In the genomic region with DNA sequence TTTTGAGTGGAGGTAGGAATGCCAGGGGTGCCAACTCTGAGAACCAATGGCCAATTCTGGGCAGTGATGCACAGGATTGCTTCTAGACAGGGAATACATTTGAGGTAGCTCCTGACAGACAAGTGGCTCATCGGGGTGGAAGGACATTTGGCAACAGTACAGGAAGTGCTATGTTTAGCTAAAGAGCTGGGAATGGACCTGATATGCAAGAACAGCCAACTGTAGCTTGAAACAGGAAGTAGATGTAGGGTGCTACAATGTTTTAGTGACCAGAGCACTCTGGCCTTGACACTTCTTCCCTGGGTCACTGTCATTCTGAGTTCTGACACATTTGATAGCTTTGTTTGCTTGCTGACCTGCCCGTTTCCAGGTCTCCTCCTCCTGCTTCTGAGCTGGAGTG, we compare ENCODE assay signal across 13 mouse cellular contexts. TPM values are rescaled to one million over a fixed set of nuclear protein-coding genes. Genes with fewer than 3 reads are reported as not detected.
DNase-seq lines count a peak whose midpoint lies in the region; ATAC-seq and TF ChIP-seq lines count a peak whose summit lies in the region.
"Had no signal": no experiment of that assay in that cellular context is flagged by ENCODE, and none has a peak within 500 bp of the region (broad histone marks: within the 10 kb centered on the region; RNA-seq: fewer than 3 reads in every experiment).

No protein-coding gene starts in this region.

- no peak overlapping the region for H3K4me3 ChIP-seq in kidney, embryonic 16.5 days (ENCODE audit: low read length)
- H3K4me3 ChIP-seq in bone marrow, adult 2 months (replicated peaks; ENCODE audit: control insufficient read depth, low read depth, low read length), result no peak overlapping the region
- H3K4me3 ChIP-seq in heart, embryonic 16.5 days (ENCODE audit: low read length), result no peak overlapping the region
- H3K4me3 ChIP-seq: intestine, embryonic 15.5 days; limb, embryonic 10.5 days had no signal

- H3K4me1 ChIP-seq in kidney, embryonic 16.5 days (ENCODE audit: insufficient read depth, low read length), result peaks cover 5% of the 10 kb centered on the region
- peaks cover 8% of the 10 kb centered on the region for H3K4me1 ChIP-seq in bone marrow, adult 2 months (ENCODE audit: control insufficient read depth, insufficient read depth, low read length)
- peaks cover 15% of the 10 kb centered on the region for H3K4me1 ChIP-seq in heart, embryonic 16.5 days (ENCODE audit: control insufficient read depth, insufficient read depth, low read length)

- no peak for TF ChIP-seq CTCF in bone marrow, adult 2 months (IDR thresholded peaks at IDR 0.05; ENCODE audit: control insufficient read depth, insufficient read depth, low read length)

- no peak for TF ChIP-seq POLR2A in bone marrow, adult 2 months (IDR thresholded peaks at IDR 0.05; ENCODE audit: borderline replicate concordance, control insufficient read depth, low read depth, low read length)

- WGBS in kidney, embryonic 16.5 days, result 34% methylated on average over 2 of the region's 2 CpGs
- WGBS in bone marrow, adult 2 months, result 12% methylated on average over 2 of the region's 2 CpGs
- WGBS in heart, embryonic 16.5 days, result 30% methylated on average over 2 of the region's 2 CpGs

- no peaks in the 10 kb centered on the region for H3K36me3 ChIP-seq in kidney, embryonic 16.5 days (ENCODE audit: insufficient read depth, low read length)
- H3K36me3 ChIP-seq in heart, embryonic 16.5 days (ENCODE audit: control insufficient read depth, insufficient read depth), result no peaks in the 10 kb centered on the region
- H3K36me3 ChIP-seq: intestine, embryonic 15.5 days; limb, embryonic 10.5 days had no signal

- H3K27ac ChIP-seq in kidney, embryonic 16.5 days (ENCODE audit: low read length), result peak overlapping the region; percentile 68; the same call in 1 of the 2 replicates
- peak overlapping the region; percentile 68; the same call in 1 of the 2 replicates for H3K27ac ChIP-seq in bone marrow, adult 2 months (ENCODE audit: control insufficient read depth, insufficient read depth, low read depth, low read length, poor library complexity)
- peak overlapping the region; percentile 47 for H3K27ac ChIP-seq in heart, embryonic 16.5 days (ENCODE audit: low read length)
- H3K27ac ChIP-seq: limb, embryonic 10.5 days had no signal

- no peak overlapping the region for H3K9ac ChIP-seq in kidney, embryonic 16.5 days (replicated peaks; ENCODE audit: low read length)
- no peak overlapping the region for H3K9ac ChIP-seq in heart, embryonic 16.5 days (ENCODE audit: low read length)
- H3K9ac ChIP-seq: intestine, embryonic 15.5 days had no signal

- no peak overlapping the region for H3K4me2 ChIP-seq in kidney, embryonic 16.5 days (replicated peaks; ENCODE audit: low read depth, low read length)
- H3K4me2 ChIP-seq in heart, embryonic 16.5 days (ENCODE audit: low read depth, low read length), result peak overlapping the region; percentile 16; the same call in 1 of the 2 replicates
- H3K4me2 ChIP-seq: intestine, embryonic 15.5 days had no signal

- no peak for DNase-seq in kidney, postnatal 10 days
- no peak for DNase-seq in thymus, postnatal 14 days
- DNase-seq in c-Kit-positive CD71-positive TER-119-positive erythroid progenitor cells, embryonic 14.5 days (ENCODE audit: low spot score), result no peak
- DNase-seq: adrenal gland, adult 8-10 months; cerebellum, postnatal 36 days; gastrocnemius, postnatal 10 days; retina, postnatal 1 day had no signal

- no peak for ATAC-seq in kidney, embryonic 16.5 days (ENCODE audit: low FRiP score, low TSS enrichment)
- 0 out of 2 replicates have a peak, but pooled peaks have one; percentile 28 for ATAC-seq in heart, embryonic 16.5 days (replicated peaks; ENCODE audit: extremely low read depth, insufficient read depth, low FRiP score)
- ATAC-seq in megakaryocyte, adult 5-6 weeks (ENCODE audit: poor library complexity, severe bottlenecking), result peak; percentile 71
- ATAC-seq: intestine, embryonic 15.5 days had no signal

- no peaks in the 10 kb centered on the region for H3K9me3 ChIP-seq in kidney, embryonic 16.5 days (ENCODE audit: low read length)
- no peaks in the 10 kb centered on the region for H3K9me3 ChIP-seq in heart, embryonic 16.5 days (replicated peaks; ENCODE audit: control insufficient read depth, low read length)
- H3K9me3 ChIP-seq: intestine, embryonic 15.5 days; limb, embryonic 10.5 days had no signal

- no peaks in the 10 kb centered on the region for H3K27me3 ChIP-seq in kidney, embryonic 16.5 days (ENCODE audit: insufficient read depth, low read length)
- no peaks in the 10 kb centered on the region for H3K27me3 ChIP-seq in heart, embryonic 16.5 days (ENCODE audit: control insufficient read depth, insufficient read depth, low read length)
- H3K27me3 ChIP-seq: intestine, embryonic 15.5 days had no signal

RNA-seq across cellular contexts. Expression of gene Cdk5r1, which starts 46.0 kb away (rescaled TPM):
- 0.57 and 0.85 TPM in 2 replicates for polyA plus RNA-seq in kidney, embryonic 16.5 days (2015; fragmentation: Nextera tagmentation; extraction: Ambion mirVana)
- 2.4 and 3.2 TPM in 2 replicates for polyA plus RNA-seq in bone marrow, adult 2 months (2011; ENCODE audit: insufficient read depth, insufficient read length, low replicate concordance, missing spikeins)
- 0.30 and 0.55 TPM in 2 replicates for polyA plus RNA-seq in heart, embryonic 16.5 days (2015; fragmentation: Nextera tagmentation; extraction: Ambion mirVana)
- 2.0 and 3.2 TPM in 2 replicates for total RNA-seq in megakaryocyte, adult 5-6 weeks (2015)
- 3.3 and 4.5 TPM in 2 replicates for total RNA-seq in megakaryocyte, adult 5-6 weeks (2017)
